8 mouse cellular contexts compared by ENCODE assay signal in genomic region chr8:122551265-122552051, GRCm38 (mm10). TPM values are rescaled to one million over a fixed set of nuclear protein-coding genes. Genes with fewer than 3 reads are reported as not detected.
DNase-seq lines count a peak whose midpoint lies in the region; ATAC-seq and TF ChIP-seq lines count a peak whose summit lies in the region.

Gene Piezo1, minus strand, starts transcription at chr8:122551329.

- peak; percentile 54 for ATAC-seq in common myeloid progenitor, adult 5-6 weeks (replicated peaks; ENCODE audit: low read depth, poor library complexity, severe bottlenecking)
- peak; percentile 48 for ATAC-seq in hindbrain, postnatal 0 days

- 18% methylated on average over 36 of the region's 56 CpGs for WGBS in hindbrain, postnatal 0 days

- H3K36me3 ChIP-seq in hindbrain, postnatal 0 days (ENCODE audit: insufficient read depth, low read length), result no peaks in the 10 kb centered on the region
- peaks cover 7% of the 10 kb centered on the region for H3K36me3 ChIP-seq in megakaryocyte, embryonic 14.5 days (replicated peaks; ENCODE audit: low read length)

- intact Hi-C loops in left cerebral cortex, adult 2 months (cut with DNase I), result loop anchor here (1.0 kb wide), 1 partner anchor 50 kb away; no protein-coding TSS in a partner anchor

- peak within 1 kb of the TSS; percentile 50 for H3K4me3 ChIP-seq in hindbrain, postnatal 0 days (ENCODE audit: low read length)
- H3K4me3 ChIP-seq in left cerebral cortex, adult 2 months, result peak within 1 kb of the TSS; percentile 52
- peak within 1 kb of the TSS; percentile 94 for H3K4me3 ChIP-seq in megakaryocyte, embryonic 14.5 days (replicated peaks)

- peak within 1 kb of the TSS; percentile 79 for H3K4me2 ChIP-seq in hindbrain, postnatal 0 days (ENCODE audit: low read depth, low read length)

- peak within 1 kb of the TSS; percentile 36; the same call in 1 of the 2 replicates for H3K27ac ChIP-seq in hindbrain, postnatal 0 days
- peak within 1 kb of the TSS; percentile 53; the same call in 1 of the 2 replicates for H3K27ac ChIP-seq in left cerebral cortex, adult 2 months

- H3K27me3 ChIP-seq in hindbrain, postnatal 0 days (ENCODE audit: insufficient read depth, low read length), result no peaks in the 10 kb centered on the region
- no peaks in the 10 kb centered on the region for H3K27me3 ChIP-seq in megakaryocyte, embryonic 14.5 days (replicated peaks)

- DNase-seq in T-cell, adult 2 months (ENCODE audit: low spot score), result peak; percentile 93
- DNase-seq in gastrocnemius, adult 8-10 months (ENCODE audit: low spot score in 2 of 2), result peak; percentile 88 to 89
- peak; percentile 78 for DNase-seq in hindbrain, postnatal 0 days (ENCODE audit: low spot score)
- DNase-seq in left cerebral cortex, adult 2 months (ENCODE audit: extremely low spot score in 1 of 2, low spot score in 2 of 2), result peak; percentile 76 to 86
- peak; percentile 79 to 87 for DNase-seq in right cerebral cortex, postnatal 10 days (ENCODE audit: low spot score in 2 of 2)
- peak; percentile 96 for DNase-seq in urinary bladder, postnatal 25 days (ENCODE audit: low spot score)

- no peaks in the 10 kb centered on the region for H3K9me3 ChIP-seq in hindbrain, postnatal 0 days (ENCODE audit: low read length)
- H3K9me3 ChIP-seq in megakaryocyte, embryonic 14.5 days, result no peaks in the 10 kb centered on the region

- TF ChIP-seq CTCF in hindbrain, postnatal 0 days (IDR thresholded peaks at IDR 0.05; ENCODE audit: low read depth), result peak; percentile 98
- TF ChIP-seq CTCF in left cerebral cortex, adult 2 months (IDR thresholded peaks at IDR 0.05), result no peak; the same call in none of the 2 replicates

- peak within 1 kb of the TSS; percentile 69 for H3K9ac ChIP-seq in hindbrain, postnatal 0 days (replicated peaks; ENCODE audit: low read length)

- peaks cover 4% of the 10 kb centered on the region; the same call in 1 of the 2 replicates for H3K4me1 ChIP-seq in hindbrain, postnatal 0 days (ENCODE audit: insufficient read depth, low read length)
- peaks cover 70% of the 10 kb centered on the region for H3K4me1 ChIP-seq in megakaryocyte, embryonic 14.5 days

RNA-seq across cellular contexts. Expression of gene Piezo1, which starts in this region (rescaled TPM):
- total RNA-seq in common myeloid progenitor, adult 5-6 weeks (2017), result 19.4 and 22.3 TPM in 2 replicates
- 10 to 100 TPM; 11.7 to 14.4 (median 13.9) TPM for total RNA-seq in gastrocnemius, adult 8-10 months (2022)
- 10.0 and 17.5 TPM in 2 replicates for total RNA-seq in hindbrain, postnatal 0 days (2014; rRNA removed)
- 1.2 and 1.3 TPM in 2 replicates for polyA plus RNA-seq in hindbrain, postnatal 0 days (2015; fragmentation: Nextera tagmentation; extraction: Ambion mirVana)
- 1 to 10 TPM; 6.8 to 7.7 TPM for total RNA-seq in left cerebral cortex, adult 2 months (2021)
- polyA plus RNA-seq in megakaryocyte, embryonic 14.5 days (2012; ENCODE audit: insufficient read depth, low replicate concordance), result 25.0 and 60.9 TPM in 2 replicates

Comparison
In these comparisons a context has a peak if more than half of its experiments do, and no peak if none do; other contexts are left out.
1. Peak in every context shown above with its lines: DNase-seq, ATAC-seq, H3K4me3 ChIP-seq and H3K27ac ChIP-seq.
2. RNA of gene Piezo1 (polyA plus RNA-seq): 25.0 to 60.9 TPM in megakaryocyte, embryonic 14.5 days; 1.2 to 1.3 TPM in hindbrain, postnatal 0 days; every median in the first group is over 10 times any median in the second.